Mouse (Mus musculus) cortical plate, adult 2 months (tissue): ENCODE results near the gene Ttc16.

Experiments
- CTCF ChIP-seq: fragments of 200-500 bp; IDR thresholded peaks from 2 replicates; pipeline ENCODE4 v1.5.1; 2011; ENCODE audit warnings: mild to moderate bottlenecking, control low read depth, low read length; ENCODE audit not compliant: insufficient read depth; ENCODE audit errors: extremely low read depth
- POLR2A ChIP-seq: fragments of 200-500 bp; IDR thresholded peaks from 2 replicates; pipeline ENCODE4 v1.6.1; 2011; ENCODE audit warnings: mild to moderate bottlenecking, low read length, control low read depth; ENCODE audit not compliant: insufficient read depth; ENCODE audit errors: extremely low read depth

GRCm38 (mm10) chr2:32761859-32762258 is 13.6 kb downstream of the Ttc16 start:
- no peak for TF ChIP-seq CTCF
- TF ChIP-seq POLR2A: no peak
